Mouse (Mus musculus): ENCODE data around the gene Psmb7. TPM values are rescaled to one million over a fixed set of nuclear protein-coding genes. Genes with fewer than 3 reads are reported as not detected.
A peak's percentile ranks its signal among the peaks of the same experiment; 100 is the strongest.

The Psmb7 gene
- total RNA-seq, 4 experiments from 2014 or later = 311 to 333 (median 328) TPM

GRCm38 (mm10) chr2:38594874-38595273 is 49.0 kb downstream of the Psmb7 start:
- no peak for DNase-seq (ENCODE audit: low spot score in 2 of 2)

DNA sequence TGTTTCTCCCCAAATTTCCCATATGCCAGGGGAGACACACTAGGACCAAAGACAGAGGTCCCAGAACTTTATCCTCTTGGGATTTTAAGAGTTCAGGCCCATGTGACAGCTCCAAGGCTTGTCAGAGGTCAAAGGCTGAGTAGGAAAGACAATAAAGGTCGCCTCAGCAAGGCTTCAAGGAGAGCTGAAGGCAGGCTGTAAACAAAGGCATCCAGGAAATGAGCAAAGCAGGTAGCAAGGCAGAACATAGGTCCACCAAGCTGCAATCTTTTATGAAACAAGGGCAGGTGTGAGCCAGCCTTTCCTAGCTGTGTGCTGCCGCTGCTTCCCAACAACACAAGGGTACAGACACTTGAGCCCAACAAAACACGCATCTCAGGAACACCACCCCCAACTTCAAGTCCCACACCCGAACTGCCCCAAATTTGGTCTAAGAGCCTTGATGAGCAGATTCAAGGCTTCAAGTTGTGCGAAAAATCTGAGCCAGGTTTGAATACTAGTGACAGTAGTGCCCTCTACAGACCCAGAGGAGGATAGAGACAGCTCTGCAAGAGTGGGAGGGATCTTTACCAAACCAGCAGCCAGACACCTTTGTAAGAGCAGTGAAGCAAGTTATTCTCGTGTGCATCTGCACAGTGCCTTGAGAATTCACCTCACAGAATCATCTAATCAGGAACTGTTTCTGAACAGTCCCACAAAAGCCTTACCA is 52.0 kb downstream of the Psmb7 start:
- DNase-seq (ENCODE audit: low spot score in 2 of 2) = no peak

GRCm38 (mm10) chr2:38586733-38587132 is 57.2 kb downstream of the Psmb7 start:
- no peak for DNase-seq (ENCODE audit: low spot score in 2 of 2)

DNA sequence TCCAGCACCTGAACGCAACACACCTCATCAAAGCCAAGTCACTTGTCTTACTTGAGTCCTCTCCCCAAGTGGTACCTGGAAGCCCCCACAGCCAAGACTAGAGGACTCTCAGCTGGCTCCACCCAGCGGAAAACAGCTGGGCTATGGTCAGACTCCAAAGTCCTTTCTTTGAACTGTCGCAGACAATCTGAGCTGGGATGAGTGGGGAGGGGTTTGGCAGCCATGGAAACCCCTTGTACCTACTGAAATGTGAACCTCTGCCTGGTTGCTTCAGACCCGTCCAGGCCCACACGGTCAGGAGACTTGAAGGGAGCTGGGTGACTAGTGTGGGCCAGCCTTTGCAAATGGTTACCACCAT is 58.5 kb downstream of the Psmb7 start:
- DNase-seq (ENCODE audit: low spot score in 2 of 2) = no peak

DNA sequence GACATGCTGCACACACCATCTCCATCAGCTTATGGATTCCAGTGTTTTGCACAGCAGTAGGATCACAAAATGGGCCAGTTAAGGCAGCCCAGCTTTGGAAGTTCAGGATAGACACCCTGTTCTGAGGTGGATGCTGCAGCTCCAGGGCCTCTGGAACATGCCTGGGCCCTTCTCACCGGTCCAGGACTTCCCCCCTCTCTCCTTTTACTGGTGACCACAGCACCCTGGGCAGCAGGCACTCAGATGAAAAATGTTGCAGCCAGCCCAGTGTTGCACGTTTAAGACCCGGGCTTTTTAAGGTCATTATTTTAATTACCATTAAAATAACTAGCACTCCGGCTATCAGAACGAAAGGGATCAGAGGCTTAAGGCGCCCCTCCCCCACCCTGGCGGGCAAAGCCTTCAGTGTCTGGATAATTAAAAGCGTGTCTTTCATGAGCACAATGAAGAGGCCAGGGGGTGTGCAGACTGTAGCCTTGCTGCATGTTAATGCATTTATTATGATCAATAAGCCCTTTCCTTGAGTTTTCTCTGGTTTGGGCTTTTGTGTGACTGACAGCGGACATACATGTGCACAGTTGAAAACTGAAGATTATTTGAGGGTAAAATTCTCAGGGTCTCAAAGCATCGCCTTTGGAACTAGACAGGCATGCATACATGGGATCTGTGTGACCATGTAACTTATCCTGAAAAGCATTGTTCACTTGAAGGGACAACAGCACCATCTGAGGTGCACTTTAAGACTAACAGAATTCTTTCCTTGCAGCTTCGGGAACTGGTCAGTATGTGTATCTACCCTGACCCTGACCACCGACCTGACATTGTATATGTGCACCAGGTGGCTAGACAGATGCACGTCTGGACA is 59.1 kb downstream of the Psmb7 start:
- no peak for DNase-seq (ENCODE audit: low spot score in 2 of 2)

DNA sequence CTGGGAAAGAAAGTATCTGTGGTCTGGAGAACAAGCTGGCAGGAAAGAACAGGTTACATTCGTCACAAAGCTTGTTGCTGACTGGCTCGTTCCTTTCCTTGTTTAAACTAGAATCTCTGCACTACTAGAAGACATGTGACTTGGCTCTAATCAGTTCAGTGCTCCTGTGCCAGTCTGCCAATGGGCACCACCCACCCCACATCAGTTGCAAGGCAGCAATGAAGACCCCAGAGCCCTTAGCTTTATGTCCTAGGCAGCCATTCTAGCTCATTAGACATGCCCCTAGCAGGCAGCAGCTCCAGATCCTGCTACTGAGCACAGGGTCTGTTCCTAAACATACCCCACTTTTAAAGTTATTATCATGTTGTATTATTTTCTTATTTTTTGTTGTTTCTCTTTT is 59.9 kb downstream of the Psmb7 start:
- DNase-seq (ENCODE audit: low spot score in 2 of 2) = no peak

DNA sequence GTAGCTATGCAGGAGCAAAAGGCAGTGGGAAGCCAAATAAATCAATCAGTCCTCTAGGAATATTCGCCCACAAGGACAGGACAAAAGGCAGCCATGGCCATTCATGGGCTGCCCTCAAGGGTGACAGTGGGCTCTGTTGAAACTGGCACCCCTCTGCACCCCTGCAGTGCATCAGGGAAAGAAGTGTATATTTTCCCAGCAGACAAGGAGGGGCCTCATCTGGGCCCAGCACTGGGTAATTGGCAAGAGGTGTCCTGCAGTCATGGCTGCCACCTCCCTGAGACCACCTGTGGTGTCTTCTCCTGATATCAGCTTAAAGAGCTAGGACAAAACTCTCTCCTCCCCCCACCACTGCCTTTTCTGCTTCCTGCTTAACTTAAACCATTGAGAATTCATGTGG is 64.4 kb downstream of the Psmb7 start:
- DNase-seq (ENCODE audit: low spot score in 2 of 2) = no peak

GRCm38 (mm10) chr2:38578602-38579521 is 65.0 kb downstream of the Psmb7 start:
- DNase-seq (ENCODE audit: low spot score in 2 of 2) = no peak

- no peak for DNase-seq (ENCODE audit: low spot score in 2 of 2)
Observed at GRCm38 (mm10) chr2:38574697-38575096, 69.2 kb downstream of the Psmb7 start.

DNA sequence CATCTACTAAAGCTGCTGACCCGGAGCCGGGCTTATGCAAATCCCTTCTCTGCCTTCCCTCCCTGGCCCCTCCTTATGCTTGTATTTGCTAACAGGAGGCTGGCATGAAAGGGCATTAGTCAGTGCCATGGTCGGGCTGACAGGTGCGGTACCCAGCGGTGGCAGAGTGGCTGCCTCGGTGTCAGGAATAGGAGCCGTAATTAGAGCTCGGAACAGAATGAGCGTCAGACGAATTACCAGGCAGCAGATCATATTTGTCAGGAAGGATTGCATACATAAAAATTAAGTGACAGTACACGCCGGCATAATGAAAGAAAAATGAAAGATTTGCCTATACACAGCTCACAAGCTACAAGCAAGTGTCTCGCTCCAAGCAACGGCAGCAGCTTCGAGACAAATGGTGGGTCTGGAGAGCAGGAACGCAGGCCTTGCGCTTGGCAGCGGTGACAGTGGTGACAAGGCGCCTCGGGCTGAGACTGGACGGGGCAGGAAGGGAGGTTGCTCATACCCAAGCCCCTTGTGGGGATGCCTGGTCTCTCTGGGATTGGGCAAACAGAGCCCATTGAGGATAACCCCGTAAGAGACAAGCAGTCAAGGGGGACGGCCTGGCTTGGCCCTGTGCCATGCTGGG is 71.8 kb downstream of the Psmb7 start:
- peak; percentile 66 to 67 for DNase-seq (ENCODE audit: low spot score in 2 of 2)

- DNase-seq (ENCODE audit: low spot score in 2 of 2) = no peak
Observed at GRCm38 (mm10) chr2:38562596-38562995, 81.3 kb downstream of the Psmb7 start.

- DNase-seq (ENCODE audit: low spot score in 2 of 2) = no peak
Observed at GRCm38 (mm10) chr2:38560296-38561227, 83.3 kb downstream of the Psmb7 start.

- no peak for DNase-seq (ENCODE audit: low spot score in 2 of 2)
Observed at GRCm38 (mm10) chr2:38556721-38557120, 87.2 kb downstream of the Psmb7 start.

DNA sequence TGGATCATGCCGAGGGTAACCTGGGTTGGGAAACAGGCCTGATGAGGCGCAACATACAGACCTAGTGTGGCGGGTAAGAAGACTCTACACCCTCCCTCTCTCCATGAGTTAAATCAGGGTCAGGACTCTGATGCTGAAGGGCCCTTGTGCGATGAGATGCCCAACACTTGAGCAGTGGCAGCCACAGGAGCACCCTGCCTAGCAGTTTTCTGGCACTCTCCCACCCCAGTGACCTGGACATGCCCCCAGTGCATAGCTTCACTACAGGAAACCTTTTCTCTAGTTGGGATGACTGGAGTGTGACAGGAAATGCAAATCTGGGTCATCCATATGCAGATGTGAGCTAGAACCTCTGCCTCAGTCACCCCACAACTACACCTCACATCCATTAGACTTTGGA is 88.2 kb downstream of the Psmb7 start:
- DNase-seq (ENCODE audit: low spot score in 2 of 2) = no peak

GRCm38 (mm10) chr2:38554226-38554995 is 89.5 kb downstream of the Psmb7 start:
- DNase-seq (ENCODE audit: low spot score in 2 of 2) = no peak

- DNase-seq (ENCODE audit: low spot score in 2 of 2) = no peak
Observed at GRCm38 (mm10) chr2:38552004-38552443, 91.9 kb downstream of the Psmb7 start.

DNA sequence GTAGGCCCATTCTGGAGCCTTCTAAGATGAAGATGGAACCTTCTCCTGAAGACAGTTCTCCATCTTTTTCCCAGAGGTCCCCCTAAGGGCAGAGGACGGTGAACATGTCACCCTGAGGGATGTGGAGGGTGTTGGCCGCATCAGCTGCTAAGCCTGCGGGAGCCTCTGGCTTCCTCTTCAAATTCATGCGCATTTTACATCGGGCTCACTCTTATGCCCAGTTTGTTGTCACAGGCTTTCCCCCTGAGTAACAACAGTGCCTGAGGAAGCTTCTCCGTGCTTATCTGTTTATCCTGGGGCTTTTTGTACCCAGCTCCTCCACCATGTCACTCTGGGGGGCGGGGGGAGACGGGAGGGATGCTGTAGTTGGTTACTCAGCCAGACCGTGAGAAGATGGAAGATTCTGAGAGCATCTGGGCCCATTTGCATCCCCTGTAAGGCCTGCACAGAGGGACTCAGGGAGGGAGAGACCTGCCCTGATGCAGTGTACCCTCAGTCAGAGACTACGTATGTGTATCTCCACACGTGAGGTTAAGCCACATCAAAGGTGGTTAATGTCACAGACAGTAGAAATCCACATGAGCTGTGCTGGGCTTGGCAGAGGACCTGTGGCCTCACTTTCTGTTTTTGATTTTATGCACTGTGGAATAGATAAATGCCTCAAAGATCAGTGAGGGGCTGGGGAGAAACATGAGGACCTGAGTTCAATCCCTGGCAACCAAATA is 95.9 kb downstream of the Psmb7 start:
- no peak for DNase-seq (ENCODE audit: low spot score in 2 of 2)

DNA sequence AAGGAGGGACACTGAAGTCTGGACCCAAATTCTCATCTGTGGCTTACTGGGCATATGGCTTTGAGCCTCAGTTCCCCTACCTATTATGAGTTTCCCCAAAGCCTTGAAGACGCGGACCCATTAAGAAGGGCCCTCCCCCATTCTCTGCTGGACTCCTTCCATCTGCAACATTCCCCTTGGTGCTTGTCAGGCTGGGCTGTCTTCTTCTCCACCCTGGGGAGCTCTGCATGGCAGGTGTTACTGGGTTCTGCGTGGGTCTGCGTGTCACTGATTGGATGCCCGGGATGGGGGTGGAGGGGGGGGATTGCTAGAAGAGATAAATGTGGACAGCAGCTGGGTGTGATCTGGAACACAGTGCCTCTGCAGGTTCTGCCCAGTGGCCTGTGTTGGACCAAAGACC is 97.1 kb downstream of the Psmb7 start:
- no peak for DNase-seq (ENCODE audit: low spot score in 2 of 2)

DNA sequence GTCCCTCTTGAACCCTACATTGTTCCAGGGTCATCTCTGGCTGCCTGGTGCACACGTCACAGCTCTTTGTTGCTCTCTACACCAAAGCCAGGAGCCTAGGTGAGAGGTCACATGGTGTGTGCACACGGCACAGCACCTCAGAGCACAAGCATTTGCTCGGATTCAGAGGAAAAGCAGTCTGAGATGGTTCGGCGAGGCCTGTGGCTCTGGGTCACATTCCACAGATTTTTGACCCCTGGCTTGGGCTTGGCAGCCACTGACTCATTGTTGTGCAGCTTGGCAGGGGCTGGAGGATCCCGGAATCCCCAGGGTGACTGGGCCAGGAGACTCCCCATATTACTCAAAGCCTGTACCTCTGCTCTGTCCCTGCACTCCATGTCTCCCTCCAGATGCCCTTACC is 97.7 kb downstream of the Psmb7 start:
- peak in 1 of 2 experiments; percentile 45 for DNase-seq (ENCODE audit: low spot score in 2 of 2)
